ENCODE assay signal across 18 mouse cellular contexts in genomic region chr9:115777097-115777864, GRCm38 (mm10).
DNase-seq lines count a peak whose midpoint lies in the region; ATAC-seq and TF ChIP-seq lines count a peak whose summit lies in the region.
"Had no signal": no experiment of that assay in that cellular context is flagged by ENCODE, and none has a peak within 500 bp of the region (broad histone marks: within the 10 kb centered on the region; RNA-seq: fewer than 3 reads in every experiment).

No protein-coding gene starts in this region.

- ATAC-seq in CD4-positive, CD25-positive, alpha-beta regulatory T cell, adult 4 months: no peak
- ATAC-seq: intestine, embryonic 15.5 days; midbrain, embryonic 15.5 days had no signal

- no peaks in the 10 kb centered on the region for H3K4me1 ChIP-seq in lung, adult 2 months (ENCODE audit: control insufficient read depth, insufficient read depth, low read length)
- H3K4me1 ChIP-seq: embryonic facial prominence, embryonic 13.5 days; hindbrain, embryonic 10.5 days; limb, embryonic 15.5 days had no signal

- DNase-seq in CD4-positive, CD25-positive, alpha-beta regulatory T cell, adult 2 months (ENCODE audit: low read depth, low spot score): peak; percentile 21
- DNase-seq in lung, adult 2 months: no peak
- no peak for DNase-seq in lung, postnatal 4 days
- DNase-seq in c-Kit-positive CD71-negative TER-119-negative erythroid progenitor cells, embryonic 14.5 days (ENCODE audit: low read depth): peak; percentile 16
- DNase-seq in naive thymus-derived CD4-positive, alpha-beta T cell, adult 2 months (ENCODE audit: low read depth): peak; percentile 6
- no peak for DNase-seq in gastrocnemius, postnatal 25 days
- no peak for DNase-seq in urinary bladder, adult 18-20 months (ENCODE audit: low spot score in 2 of 2)
- DNase-seq: cerebellum, adult 11 months; kidney, postnatal 4 days; lung, embryonic 14.5 days had no signal

- H3K4me3 ChIP-seq in lung, adult 2 months (replicated peaks; ENCODE audit: extremely low read depth, low read depth, low read length): no peak overlapping the region
- H3K4me3 ChIP-seq: embryonic facial prominence, embryonic 13.5 days; forebrain, embryonic 12.5 days; heart, embryonic 12.5 days; hindbrain, embryonic 10.5 days; intestine, embryonic 15.5 days; limb, embryonic 15.5 days; midbrain, embryonic 15.5 days had no signal

- 70% methylated on average over 9 of the region's 9 CpGs for WGBS in lung, adult 2 months

- no peak for TF ChIP-seq POLR2A in lung, adult 2 months (IDR thresholded peaks at IDR 0.05; ENCODE audit: borderline replicate concordance, extremely low read depth, low read depth, low read length)

- TF ChIP-seq CTCF in lung, adult 2 months (IDR thresholded peaks at IDR 0.05; ENCODE audit: insufficient read depth, low read length): 0 out of 2 replicates have a peak, but pooled peaks have one; percentile 1

Comparison
In these comparisons a context has a peak if more than half of its experiments do, and no peak if none do; other contexts are left out.
1. DNase-seq: peak in CD4-positive, CD25-positive, alpha-beta regulatory T cell, adult 2 months (single experiment), c-Kit-positive CD71-negative TER-119-negative erythroid progenitor cells, embryonic 14.5 days (single experiment) and naive thymus-derived CD4-positive, alpha-beta T cell, adult 2 months (single experiment); none in lung, adult 2 months (single experiment), lung, postnatal 4 days (0 of 2), gastrocnemius, postnatal 25 days (single experiment) and urinary bladder, adult 18-20 months (0 of 2).